Mouse (Mus musculus) small intestine, adult 2 months (tissue): ENCODE measurements around the gene Ryr2.

Source experiments
- CTCF ChIP-seq: fragments of 200-500 bp; IDR thresholded peaks from 2 replicates; pipeline ENCODE4 v1.5.1; 2012; ENCODE audit warnings: low read depth, mild to moderate bottlenecking, control low read depth, inconsistent platforms, low read length, moderate library complexity, mixed read lengths; ENCODE audit not compliant: insufficient replicate concordance, insufficient read length; ENCODE audit errors: extremely low read depth
- POLR2A ChIP-seq: fragments of 200-500 bp; IDR thresholded peaks from 2 replicates; pipeline ENCODE4 v1.6.1; 2012; ENCODE audit warnings: low read depth, mild to moderate bottlenecking, control low read depth, inconsistent platforms, low read length, moderate library complexity

DNA sequence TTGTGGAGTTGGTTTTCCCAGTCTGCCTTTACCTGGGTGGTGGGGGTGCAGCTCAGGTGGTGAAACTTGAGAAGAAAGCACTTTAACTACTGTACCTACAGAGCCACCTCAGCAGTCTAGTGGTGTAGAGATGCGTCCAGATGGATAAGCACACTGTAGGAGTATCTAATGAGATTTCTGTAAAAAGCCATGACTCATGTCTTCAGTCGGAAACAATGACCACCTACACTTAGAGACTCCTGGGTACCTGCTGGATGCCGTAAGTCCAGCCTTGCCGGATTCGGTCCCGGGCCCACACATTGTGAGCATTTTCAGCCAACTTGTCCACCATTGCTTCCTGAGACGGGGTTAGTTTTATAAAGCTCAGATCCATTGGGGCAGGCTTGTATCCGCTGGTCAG is 334.6 kb downstream of the Ryr2 start:
- TF ChIP-seq CTCF (no peak), POLR2A (no peak)
